31 mouse cellular contexts compared by ENCODE assay signal in the genomic region with DNA sequence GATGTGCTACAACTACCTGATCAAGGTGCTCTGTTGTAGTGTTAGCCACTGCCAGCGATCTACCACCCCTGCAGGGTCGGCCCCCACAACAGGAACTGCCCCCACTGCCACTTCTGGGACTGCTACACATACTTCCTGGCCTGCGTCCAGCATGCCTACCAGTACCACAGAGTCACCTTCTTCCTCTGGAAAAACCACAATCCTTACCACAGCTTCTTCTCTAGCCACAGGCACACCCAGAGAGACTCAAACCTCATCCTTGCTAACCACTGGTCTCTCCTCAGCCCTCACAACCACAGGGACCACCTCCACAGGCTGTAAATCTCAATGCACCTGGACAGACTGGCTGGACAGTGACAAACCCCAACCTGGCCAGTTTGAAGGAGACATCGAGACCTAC. TPM values are rescaled to one million over a fixed set of nuclear protein-coding genes. Genes with fewer than 3 reads are reported as not detected.
DNase-seq lines count a peak whose midpoint lies in the region; ATAC-seq and TF ChIP-seq lines count a peak whose summit lies in the region.
"Had no signal": no experiment of that assay in that cellular context is flagged by ENCODE, and none has a peak within 500 bp of the region (broad histone marks: within the 10 kb centered on the region; RNA-seq: fewer than 3 reads in every experiment).

No protein-coding gene starts in this region.

- H3K9me3 ChIP-seq in hindbrain, embryonic 14.5 days (ENCODE audit: control insufficient read depth, low read length): no peaks in the 10 kb centered on the region
- H3K9me3 ChIP-seq: embryonic facial prominence, embryonic 13.5 days; embryonic facial prominence, embryonic 15.5 days; forebrain, embryonic 10.5 days; forebrain, embryonic 12.5 days; G1E had no signal

- H3K27me3 ChIP-seq in hindbrain, embryonic 14.5 days (ENCODE audit: control insufficient read depth, insufficient read depth, low read length): no peaks in the 10 kb centered on the region
- H3K27me3 ChIP-seq in kidney, adult 2 months (replicated peaks; ENCODE audit: control insufficient read depth, insufficient read depth, low read length): no peaks in the 10 kb centered on the region
- H3K27me3 ChIP-seq: embryonic facial prominence, embryonic 13.5 days; embryonic facial prominence, embryonic 15.5 days; forebrain, embryonic 12.5 days; Patski had no signal

- H3K4me2 ChIP-seq in hindbrain, embryonic 14.5 days (replicated peaks): no peak overlapping the region
- H3K4me2 ChIP-seq: embryonic facial prominence, embryonic 13.5 days; embryonic facial prominence, embryonic 15.5 days; forebrain, embryonic 12.5 days had no signal

- ATAC-seq in common myeloid progenitor, adult 5-6 weeks (replicated peaks; ENCODE audit: low read depth, poor library complexity, severe bottlenecking): peak; percentile 67
- peak; percentile 51 to 57 for ATAC-seq in hematopoietic stem cell, adult 5-6 weeks (replicated peaks in 1 of 2; ENCODE audit: insufficient read depth in 1 of 2, low FRiP score in 2 of 2, low TSS enrichment in 1 of 2, low read depth in 1 of 2, poor library complexity in 2 of 2, severe bottlenecking in 2 of 2)
- peak; percentile 69 for ATAC-seq in megakaryocyte progenitor cell, adult 5-6 weeks (replicated peaks; ENCODE audit: poor library complexity)
- no peak for ATAC-seq in hindbrain, embryonic 14.5 days (ENCODE audit: low FRiP score)
- ATAC-seq: activated CD4-positive, CD25-positive, alpha-beta regulatory T cell, adult 4 months; forebrain, embryonic 14.5 days; forebrain, embryonic 16.5 days; Patski had no signal

- H3K9ac ChIP-seq in hindbrain, embryonic 14.5 days: no peak overlapping the region
- H3K9ac ChIP-seq: embryonic facial prominence, embryonic 13.5 days; embryonic facial prominence, embryonic 15.5 days; forebrain, embryonic 12.5 days had no signal

- no peaks in the 10 kb centered on the region for H3K4me1 ChIP-seq in hindbrain, embryonic 14.5 days (replicated peaks; ENCODE audit: control insufficient read depth, insufficient read depth, low read length)
- H3K4me1 ChIP-seq in kidney, adult 2 months (ENCODE audit: control insufficient read depth, insufficient read depth, low read length): no peaks in the 10 kb centered on the region
- H3K4me1 ChIP-seq: embryonic facial prominence, embryonic 13.5 days; embryonic facial prominence, embryonic 15.5 days; forebrain, embryonic 10.5 days; forebrain, embryonic 12.5 days had no signal

- no peak overlapping the region for H3K27ac ChIP-seq in hindbrain, embryonic 14.5 days
- H3K27ac ChIP-seq in kidney, adult 2 months (ENCODE audit: insufficient read depth, low read depth, low read length): no peak overlapping the region
- H3K27ac ChIP-seq: embryonic facial prominence, embryonic 13.5 days; embryonic facial prominence, embryonic 15.5 days; forebrain, embryonic 10.5 days; forebrain, embryonic 12.5 days had no signal

- H3K36me3 ChIP-seq in hindbrain, embryonic 14.5 days (replicated peaks; ENCODE audit: control insufficient read depth, insufficient read depth): no peaks in the 10 kb centered on the region
- no peaks in the 10 kb centered on the region for H3K36me3 ChIP-seq in kidney, adult 2 months (ENCODE audit: control insufficient read depth, insufficient read depth, low read length)
- H3K36me3 ChIP-seq: embryonic facial prominence, embryonic 13.5 days; embryonic facial prominence, embryonic 15.5 days; forebrain, embryonic 10.5 days; forebrain, embryonic 12.5 days; G1E had no signal

- DNase-seq in 416B (ENCODE audit: low read depth): peak; percentile 63
- DNase-seq in MN1 (ENCODE audit: low spot score): no peak
- no peak for DNase-seq in hindbrain, embryonic 14.5 days (ENCODE audit: low spot score)
- DNase-seq in adrenal gland, adult 18-20 months (ENCODE audit: low spot score in 2 of 2): no peak
- no peak for DNase-seq in kidney, adult 2 months
- DNase-seq: adrenal gland, adult 2 months; adrenal gland, postnatal 10 days; adrenal gland, postnatal 25 days; cerebellum, adult 11 months; cerebellum, adult 2 months; cerebellum, adult 9-10 months; cerebellum, postnatal 10 days; cerebellum, postnatal 25 days; embryo, embryonic 11 days had no signal

- TF ChIP-seq CTCF in kidney, adult 2 months (conservative IDR thresholded peaks at IDR 0.05; ENCODE audit: insufficient read depth, insufficient read length, low read depth, low read length): no peak

- no peak for TF ChIP-seq POLR2A in kidney, adult 2 months (IDR thresholded peaks at IDR 0.05; ENCODE audit: low read depth, low read length)

- 82% methylated on average over 4 of the region's 4 CpGs for WGBS in hindbrain, embryonic 14.5 days
- WGBS in kidney, adult 2 months: 71% methylated on average over 4 of the region's 4 CpGs

- no peak overlapping the region for H3K4me3 ChIP-seq in hindbrain, embryonic 14.5 days (replicated peaks; ENCODE audit: low read length)
- H3K4me3 ChIP-seq in kidney, adult 2 months (ENCODE audit: insufficient read depth, low read depth, low read length): no peak overlapping the region
- H3K4me3 ChIP-seq: embryonic facial prominence, embryonic 13.5 days; embryonic facial prominence, embryonic 15.5 days; erythroblast, embryonic 14.5 days; forebrain, embryonic 10.5 days; forebrain, embryonic 12.5 days had no signal

RNA-seq across cellular contexts. Expression of a gene that starts 22.2 kb away (rescaled TPM):
- 0.05 TPM in 2 replicates for total RNA-seq in common myeloid progenitor, adult 5-6 weeks (2017)
- 0.05 and 0.06 TPM in 2 replicates for total RNA-seq in hematopoietic stem cell, adult 5-6 weeks (2017)
- 0.10 TPM in 2 replicates for total RNA-seq in megakaryocyte progenitor cell, adult 5-6 weeks (2015)
- 0.03 TPM in 1 of 2 replicates, not detected in the other for total RNA-seq in megakaryocyte progenitor cell, adult 5-6 weeks (2017)
- 0.03 TPM in 1 of 2 replicates, not detected in the other for polyA plus RNA-seq in hindbrain, embryonic 14.5 days (2014; fragmentation: Nextera tagmentation; extraction: Ambion mirVana)
- not detected for total RNA-seq in adrenal gland, adult 18-20 months (2021)
- not detected in 2 replicates for polyA plus RNA-seq in kidney, adult 2 months (2012; rRNA removed)
- total RNA-seq: adrenal gland, adult 2 months; adrenal gland, postnatal 25 days; adrenal gland, postnatal 4 days; CH12.LX had no signal
- polyA plus RNA-seq: activated CD4-positive, CD25-positive, alpha-beta regulatory T cell, adult 4 months; adrenal gland, adult 2 months; brain, embryonic 14.5 days; cerebellum, adult 2 months; embryonic facial prominence, embryonic 11.5 days; embryonic facial prominence, embryonic 13.5 days; erythroblast, embryonic 14.5 days; forebrain, embryonic 14.5 days; G1E; Patski had no signal

RNA-seq across cellular contexts. Expression of a gene that starts 57.3 kb away (rescaled TPM):
- 27.1 and 30.4 TPM in 2 replicates for total RNA-seq in common myeloid progenitor, adult 5-6 weeks (2017)
- 30.4 and 30.8 TPM in 2 replicates for total RNA-seq in hematopoietic stem cell, adult 5-6 weeks (2017)
- 26.9 and 27.8 TPM in 2 replicates for total RNA-seq in megakaryocyte progenitor cell, adult 5-6 weeks (2015)
- total RNA-seq in megakaryocyte progenitor cell, adult 5-6 weeks (2017): 26.6 and 30.6 TPM in 2 replicates
- 71.9 and 82.7 TPM in 2 replicates for polyA plus RNA-seq in hindbrain, embryonic 14.5 days (2014; fragmentation: Nextera tagmentation; extraction: Ambion mirVana)
- total RNA-seq in adrenal gland, adult 18-20 months (2021): 10 to 100 TPM; 57.0 to 57.8 TPM
- polyA plus RNA-seq in kidney, adult 2 months (2012; rRNA removed): 86.2 and 92.3 TPM in 2 replicates
